In the genomic region with DNA sequence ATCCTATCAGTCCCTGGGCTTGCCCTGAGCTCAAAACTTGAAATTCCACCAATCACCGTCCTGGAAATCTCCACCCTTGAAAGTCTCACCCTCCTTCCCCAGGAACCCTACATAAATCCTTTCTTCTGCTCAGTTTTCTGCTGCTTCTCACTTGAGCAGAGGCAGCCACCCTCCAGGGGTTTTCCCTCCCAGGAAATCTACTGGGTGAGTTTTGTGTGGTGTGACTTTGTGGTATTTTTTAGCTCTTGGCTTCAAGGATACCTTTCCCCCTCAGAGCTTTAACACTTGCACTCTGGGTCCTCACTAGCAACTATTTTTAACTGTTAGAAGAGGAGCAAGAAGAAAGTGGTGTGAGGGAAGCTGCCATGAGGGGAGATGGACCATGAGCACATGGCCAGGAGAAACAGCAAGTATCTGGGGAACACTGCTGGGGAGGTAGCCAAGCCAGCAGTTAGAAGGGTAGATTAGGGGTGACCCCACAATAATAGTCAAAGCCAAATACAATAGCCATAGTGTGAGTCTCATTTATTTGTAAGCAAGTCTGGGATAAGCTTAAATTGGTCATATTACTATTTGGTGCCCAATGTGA, we compare ENCODE assay signal across 25 mouse cellular contexts. TPM values are rescaled to one million over a fixed set of nuclear protein-coding genes. Genes with fewer than 3 reads are reported as not detected.
DNase-seq lines count a peak whose midpoint lies in the region; ATAC-seq lines count a peak whose summit lies in the region.
"Had no signal": no experiment of that assay in that cellular context is flagged by ENCODE, and none has a peak within 500 bp of the region (broad histone marks: within the 10 kb centered on the region; RNA-seq: fewer than 3 reads in every experiment).

No protein-coding gene starts in this region.

- no peaks in the 10 kb centered on the region for H3K9me3 ChIP-seq in lung, embryonic 15.5 days
- H3K9me3 ChIP-seq in intestine, embryonic 15.5 days, result no peaks in the 10 kb centered on the region
- H3K9me3 ChIP-seq: embryonic facial prominence, embryonic 12.5 days; forebrain, embryonic 12.5 days; heart, embryonic 15.5 days; limb, embryonic 10.5 days had no signal

- H3K36me3 ChIP-seq in lung, embryonic 15.5 days, result no peaks in the 10 kb centered on the region
- no peaks in the 10 kb centered on the region for H3K36me3 ChIP-seq in intestine, embryonic 15.5 days
- H3K36me3 ChIP-seq: embryonic facial prominence, embryonic 12.5 days; forebrain, embryonic 12.5 days; heart, embryonic 15.5 days; limb, embryonic 10.5 days had no signal

- no peak for DNase-seq in lung, postnatal 14 days
- DNase-seq in thymus, postnatal 25 days, result peak; percentile 11
- DNase-seq in thymus, adult 18-20 months, result no peak
- peak; percentile 68 for DNase-seq in induced T-regulatory cell, adult 2 months (ENCODE audit: low read depth)
- no peak for DNase-seq in ovary, postnatal 36 days (ENCODE audit: low spot score)
- DNase-seq: adrenal gland, adult 8-10 months; cerebellum, adult 11-12 months; cerebellum, postnatal 14 days; heart, postnatal 4 days; kidney, adult 8-10 months; kidney, postnatal 10 days; liver; liver, postnatal 0 days; thymus, postnatal 36 days had no signal

- no peak overlapping the region for H3K4me3 ChIP-seq in lung, embryonic 15.5 days
- H3K4me3 ChIP-seq in intestine, embryonic 15.5 days (replicated peaks), result no peak overlapping the region
- H3K4me3 ChIP-seq: embryonic facial prominence, embryonic 12.5 days; erythroblast, embryonic 14.5 days; forebrain, embryonic 12.5 days; heart, embryonic 15.5 days; limb, embryonic 10.5 days had no signal

- no peak overlapping the region for H3K4me2 ChIP-seq in lung, embryonic 15.5 days
- H3K4me2 ChIP-seq in intestine, embryonic 15.5 days (replicated peaks), result no peak overlapping the region
- H3K4me2 ChIP-seq: embryonic facial prominence, embryonic 12.5 days; forebrain, embryonic 12.5 days; heart, embryonic 15.5 days; hindbrain, embryonic 14.5 days had no signal

- H3K27ac ChIP-seq in lung, embryonic 15.5 days, result peak overlapping the region; percentile 96; the same call in 1 of the 2 replicates
- H3K27ac ChIP-seq in intestine, embryonic 15.5 days, result no peak overlapping the region
- H3K27ac ChIP-seq: embryonic facial prominence, embryonic 12.5 days; forebrain, embryonic 12.5 days; hindbrain, embryonic 14.5 days; limb, embryonic 10.5 days; macrophage had no signal

- no peaks in the 10 kb centered on the region for H3K27me3 ChIP-seq in lung, embryonic 15.5 days
- no peaks in the 10 kb centered on the region for H3K27me3 ChIP-seq in intestine, embryonic 15.5 days (replicated peaks)
- H3K27me3 ChIP-seq: embryonic facial prominence, embryonic 12.5 days; forebrain, embryonic 12.5 days; heart, embryonic 15.5 days had no signal

- H3K4me1 ChIP-seq in lung, embryonic 15.5 days, result peaks cover 13% of the 10 kb centered on the region
- H3K4me1 ChIP-seq in intestine, embryonic 15.5 days (replicated peaks), result 0 out of 2 replicates have a peak, but pooled peaks cover 9% of the 10 kb centered on the region

- H3K9ac ChIP-seq in lung, embryonic 15.5 days, result no peak overlapping the region
- H3K9ac ChIP-seq in intestine, embryonic 15.5 days, result no peak overlapping the region
- H3K9ac ChIP-seq: embryonic facial prominence, embryonic 12.5 days; forebrain, embryonic 12.5 days; heart, embryonic 15.5 days; hindbrain, embryonic 14.5 days; liver, postnatal 0 days had no signal

- no peak for ATAC-seq in lung, embryonic 15.5 days (ENCODE audit: borderline replicate concordance, extremely low read depth, low FRiP score, low TSS enrichment)
- no peak for ATAC-seq in intestine, embryonic 15.5 days
- ATAC-seq: activated CD4-positive, CD25-positive, alpha-beta regulatory T cell, adult 4 months; liver, postnatal 0 days; midbrain, embryonic 16.5 days had no signal

- WGBS in lung, embryonic 15.5 days, result 46% methylated on average over 1 of the region's 1 CpGs
- 56% methylated on average over 1 of the region's 1 CpGs for WGBS in intestine, embryonic 15.5 days

RNA-seq across cellular contexts. Expression of a gene that starts 47.5 kb away (rescaled TPM):
- polyA plus RNA-seq in lung, embryonic 15.5 days (2015; fragmentation: Nextera tagmentation; extraction: Ambion mirVana), result 125 and 140 TPM in 2 replicates
- 232 and 235 TPM in 2 replicates for polyA plus RNA-seq in intestine, embryonic 15.5 days (2015; fragmentation: Nextera tagmentation; extraction: Ambion mirVana)

Comparison
In these comparisons a context has a peak if more than half of its experiments do, and no peak if none do; other contexts are left out.
1. DNase-seq: peak in thymus, postnatal 25 days (single experiment) and induced T-regulatory cell, adult 2 months (single experiment); none in lung, postnatal 14 days (single experiment), thymus, adult 18-20 months (0 of 2) and ovary, postnatal 36 days (single experiment).